Mouse (Mus musculus) small intestine, adult 2 months (tissue): ENCODE measurements around the gene Lsm4.

Source experiments
- CTCF ChIP-seq: fragments of 200-500 bp; IDR thresholded peaks from 2 replicates; pipeline ENCODE4 v1.5.1; 2012; ENCODE audit warnings: low read depth, mild to moderate bottlenecking, control low read depth, inconsistent platforms, low read length, moderate library complexity, mixed read lengths; ENCODE audit not compliant: insufficient replicate concordance, insufficient read length; ENCODE audit errors: extremely low read depth
- POLR2A ChIP-seq: fragments of 200-500 bp; IDR thresholded peaks from 2 replicates; pipeline ENCODE4 v1.6.1; 2012; ENCODE audit warnings: low read depth, mild to moderate bottlenecking, control low read depth, inconsistent platforms, low read length, moderate library complexity

DNA sequence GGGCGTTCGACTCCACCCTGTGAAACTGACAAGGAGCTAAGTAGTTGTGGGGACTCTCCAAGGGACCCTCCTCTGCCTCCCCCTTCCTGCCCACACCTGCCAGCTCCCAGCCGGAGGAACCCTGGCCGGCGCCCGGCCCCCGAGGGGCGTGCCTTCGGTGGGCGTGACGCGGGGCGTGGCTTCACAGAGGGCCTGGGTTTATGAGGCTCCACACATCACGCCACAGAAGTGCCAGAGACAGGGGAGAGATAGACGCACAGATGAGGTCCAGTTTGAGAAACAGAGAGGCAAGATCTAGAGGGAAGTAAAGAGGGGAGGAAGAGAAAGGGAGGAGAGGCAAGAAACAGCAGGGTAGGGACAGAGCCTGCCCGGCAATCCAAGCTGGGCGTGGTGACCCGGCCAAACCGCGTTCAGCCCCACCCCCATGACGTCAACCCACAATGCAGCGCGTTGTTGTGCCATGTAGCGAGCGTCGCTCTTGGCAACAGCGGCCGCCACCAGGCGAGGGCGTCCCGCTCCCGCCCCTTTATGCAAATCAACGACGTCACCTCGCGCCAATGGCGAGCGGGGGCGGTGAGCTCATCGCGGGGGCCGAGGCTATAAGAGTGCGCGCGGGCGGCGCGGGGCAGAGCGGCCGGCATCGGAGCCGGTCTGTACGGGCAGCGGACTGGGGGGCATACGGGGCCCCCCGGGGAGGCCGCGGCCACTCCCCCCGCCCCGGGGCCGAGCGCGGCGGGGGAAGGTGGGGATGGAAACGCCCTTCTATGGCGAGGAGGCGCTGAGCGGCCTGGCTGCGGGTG is 25.5 kb downstream of the Lsm4 start, which contains the start of gene Jund:
- TF ChIP-seq POLR2A (peak; percentile 100), CTCF (no peak)
